8 mouse cellular contexts compared by ENCODE assay signal in the genomic region with DNA sequence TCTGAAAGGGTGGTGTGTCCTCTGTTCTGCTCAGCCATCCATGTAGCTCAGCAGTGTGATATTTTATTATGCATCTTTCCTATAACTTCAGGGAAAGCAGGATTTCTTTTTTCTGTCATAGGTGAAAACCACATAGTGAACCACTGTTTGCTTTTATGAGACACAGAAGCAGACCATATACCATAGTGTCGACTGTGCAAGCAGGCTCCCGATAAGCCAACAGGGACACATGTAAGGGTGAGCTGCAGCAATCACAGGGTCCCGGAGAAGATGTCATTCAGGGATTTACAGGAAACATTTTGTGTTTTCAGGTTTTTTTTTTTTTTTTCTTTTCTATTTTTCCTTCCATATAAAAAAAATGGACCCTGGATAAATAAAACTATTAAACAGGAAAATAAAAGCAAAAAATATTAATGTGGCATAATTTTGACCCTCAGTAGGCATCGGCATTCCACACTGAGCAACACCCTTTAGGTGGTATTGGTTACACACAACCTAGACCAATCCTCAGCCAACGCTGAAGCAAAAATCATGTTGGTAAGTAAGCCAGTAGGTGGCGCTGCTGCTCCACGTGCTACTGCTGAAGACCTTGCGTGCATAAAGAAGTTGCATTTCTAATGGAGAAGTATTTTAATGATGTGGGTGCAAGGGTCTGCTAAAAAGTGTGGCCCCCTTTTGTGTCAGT.
DNase-seq lines count a peak whose midpoint lies in the region; ATAC-seq and TF ChIP-seq lines count a peak whose summit lies in the region.

No protein-coding gene starts in this region.

- H3K4me1 ChIP-seq in midbrain, embryonic 12.5 days = peaks cover 4% of the 10 kb centered on the region
- H3K4me1 ChIP-seq in spleen, adult 2 months (ENCODE audit: control insufficient read depth, insufficient read depth, insufficient read length) = no peaks in the 10 kb centered on the region

- no peak overlapping the region for H3K4me3 ChIP-seq in midbrain, embryonic 12.5 days
- H3K4me3 ChIP-seq in spleen, adult 2 months (ENCODE audit: extremely low read depth, insufficient read depth, insufficient read length) = no peak overlapping the region

- TF ChIP-seq CTCF in spleen, adult 2 months (IDR thresholded peaks at IDR 0.05; ENCODE audit: extremely low read depth, insufficient read depth, insufficient read length, insufficient replicate concordance) = peak; percentile 34; the same call in 1 of the 2 replicates

- H3K36me3 ChIP-seq in midbrain, embryonic 12.5 days = no peaks in the 10 kb centered on the region
- no peaks in the 10 kb centered on the region for H3K36me3 ChIP-seq in spleen, adult 2 months (ENCODE audit: control insufficient read depth, insufficient read depth, low read length)

- H3K9me3 ChIP-seq in midbrain, embryonic 12.5 days = no peaks in the 10 kb centered on the region

- 27% methylated on average over 8 of the region's 8 CpGs for WGBS in midbrain, embryonic 12.5 days
- WGBS in spleen, adult 2 months = 32% methylated on average over 8 of the region's 8 CpGs

- no peak for TF ChIP-seq POLR2A in spleen, adult 2 months (IDR thresholded peaks at IDR 0.05; ENCODE audit: low read depth, low read length)

- intact Hi-C loops in left cerebral cortex, postnatal 14 days (cut with DNase I) = no loop called here

- ATAC-seq in cerebellum, adult (ENCODE audit: insufficient number of reproducible peaks, low FRiP score, low TSS enrichment) = no peak
- peak; percentile 90 for ATAC-seq in midbrain, embryonic 12.5 days (ENCODE audit: low FRiP score, low read depth)

- H3K9ac ChIP-seq in midbrain, embryonic 12.5 days (replicated peaks) = no peak overlapping the region

- DNase-seq in cerebellum, adult 11 months = peak; percentile 43
- DNase-seq in cerebellum, postnatal 36 days = peak; percentile 73 to 78
- DNase-seq in frontal cortex, postnatal 36 days (ENCODE audit: low spot score in 2 of 2) = peak; percentile 70 to 89
- DNase-seq in kidney, adult 11 months = peak; percentile 14
- DNase-seq in left cerebral cortex, postnatal 14 days (ENCODE audit: low spot score in 2 of 2) = peak; percentile 84 to 91
- peak; percentile 0 to 22 for DNase-seq in spleen, adult 2 months (ENCODE audit: low read depth in 1 of 2, low spot score in 2 of 2)

- H3K27me3 ChIP-seq in midbrain, embryonic 12.5 days = no peaks in the 10 kb centered on the region; the same call in 1 of the 2 replicates
- H3K27me3 ChIP-seq in spleen, adult 2 months (ENCODE audit: control insufficient read depth, insufficient read depth, low read length) = no peaks in the 10 kb centered on the region

- peak overlapping the region; percentile 21 for H3K4me2 ChIP-seq in midbrain, embryonic 12.5 days (replicated peaks)

- H3K27ac ChIP-seq in midbrain, embryonic 12.5 days (replicated peaks) = no peak overlapping the region
- no peak overlapping the region for H3K27ac ChIP-seq in spleen, adult 2 months (ENCODE audit: insufficient read depth, low read length)

Comparison
In these comparisons a context has a peak if more than half of its experiments do, and no peak if none do; other contexts are left out.
1. DNase-seq: peak in every context shown above with its lines; median percentile 88 in left cerebral cortex, postnatal 14 days; 80 in frontal cortex, postnatal 36 days; 76 in cerebellum, postnatal 36 days; 43 in cerebellum, adult 11 months; 14 in kidney, adult 11 months; 11 in spleen, adult 2 months.